ENCODE assay signal across 13 mouse cellular contexts in genomic region chr4:84669650-84670049, GRCm38 (mm10). TPM values are rescaled to one million over a fixed set of nuclear protein-coding genes. Genes with fewer than 3 reads are reported as not detected.
DNase-seq lines count a peak whose midpoint lies in the region; ATAC-seq and TF ChIP-seq lines count a peak whose summit lies in the region.
"Had no signal": no experiment of that assay in that cellular context is flagged by ENCODE, and none has a peak within 500 bp of the region (broad histone marks: within the 10 kb centered on the region; RNA-seq: fewer than 3 reads in every experiment).

No protein-coding gene starts in this region.

- H3K4me1 ChIP-seq in neural tube, embryonic 12.5 days, result peaks cover 15% of the 10 kb centered on the region; the same call in 1 of the 2 replicates
- H3K4me1 ChIP-seq in neural tube, embryonic 15.5 days, result peaks cover 13% of the 10 kb centered on the region
- H3K4me1 ChIP-seq in intestine, embryonic 16.5 days (ENCODE audit: control insufficient read depth, insufficient read depth, low read length), result no peaks in the 10 kb centered on the region; the same call in 1 of the 2 replicates
- no peaks in the 10 kb centered on the region for H3K4me1 ChIP-seq in stomach, embryonic 16.5 days (ENCODE audit: control insufficient read depth, insufficient read depth, low read length)

- H3K27me3 ChIP-seq in neural tube, embryonic 12.5 days (replicated peaks), result peaks cover 35% of the 10 kb centered on the region
- H3K27me3 ChIP-seq in neural tube, embryonic 15.5 days (replicated peaks), result peaks cover 26% of the 10 kb centered on the region
- peaks cover 3% of the 10 kb centered on the region; the same call in 1 of the 2 replicates for H3K27me3 ChIP-seq in intestine, embryonic 16.5 days (replicated peaks; ENCODE audit: control insufficient read depth, insufficient read depth, low read length)
- H3K27me3 ChIP-seq in stomach, embryonic 16.5 days (ENCODE audit: control insufficient read depth, insufficient read depth, low read length), result no peaks in the 10 kb centered on the region; the same call in 1 of the 2 replicates
- H3K27me3 ChIP-seq: Patski had no signal

- H3K9me3 ChIP-seq in neural tube, embryonic 12.5 days, result no peaks in the 10 kb centered on the region
- H3K9me3 ChIP-seq in neural tube, embryonic 15.5 days (replicated peaks), result no peaks in the 10 kb centered on the region
- no peaks in the 10 kb centered on the region for H3K9me3 ChIP-seq in intestine, embryonic 16.5 days (ENCODE audit: control insufficient read depth, low read length)
- H3K9me3 ChIP-seq in stomach, embryonic 16.5 days (replicated peaks; ENCODE audit: control insufficient read depth, low read length), result no peaks in the 10 kb centered on the region

- ATAC-seq in neural tube, embryonic 12.5 days (ENCODE audit: low FRiP score, low read depth), result no peak
- no peak for ATAC-seq in neural tube, embryonic 15.5 days (ENCODE audit: low FRiP score)
- no peak for ATAC-seq in intestine, embryonic 16.5 days
- 0 out of 2 replicates have a peak, but pooled peaks have one; percentile 12 for ATAC-seq in stomach, embryonic 16.5 days (ENCODE audit: insufficient read depth, low FRiP score)
- no peak for ATAC-seq in megakaryocyte progenitor cell, adult 5-6 weeks (replicated peaks; ENCODE audit: poor library complexity)
- ATAC-seq: Patski had no signal

- peak; percentile 25 for DNase-seq in gastrocnemius, adult 2 months
- no peak for DNase-seq in gastrocnemius, adult 8-10 months (ENCODE audit: low spot score in 2 of 2)
- DNase-seq in cerebellum, adult 11-12 months, result no peak
- DNase-seq: cerebellum, postnatal 14 days had no signal

- H3K27ac ChIP-seq in gastrocnemius, adult 2 months, result 0 out of 2 replicates have a peak overlapping the region, but pooled peaks have one; percentile 1
- H3K27ac ChIP-seq in neural tube, embryonic 12.5 days, result no peak overlapping the region
- H3K27ac ChIP-seq in neural tube, embryonic 15.5 days (replicated peaks), result no peak overlapping the region
- peak overlapping the region; percentile 6; the same call in 1 of the 2 replicates for H3K27ac ChIP-seq in intestine, embryonic 16.5 days (ENCODE audit: low read length)
- peak overlapping the region; percentile 2 for H3K27ac ChIP-seq in stomach, embryonic 16.5 days (ENCODE audit: low read length)
- H3K27ac ChIP-seq: kidney, postnatal 0 days had no signal

- H3K4me3 ChIP-seq in gastrocnemius, adult 2 months, result no peak overlapping the region
- H3K4me3 ChIP-seq in neural tube, embryonic 12.5 days, result no peak overlapping the region
- no peak overlapping the region for H3K4me3 ChIP-seq in neural tube, embryonic 15.5 days (replicated peaks)
- no peak overlapping the region for H3K4me3 ChIP-seq in intestine, embryonic 16.5 days (ENCODE audit: low read length)
- H3K4me3 ChIP-seq in stomach, embryonic 16.5 days (replicated peaks; ENCODE audit: low read length), result no peak overlapping the region
- H3K4me3 ChIP-seq: erythroblast, embryonic 14.5 days had no signal

- H3K9ac ChIP-seq in neural tube, embryonic 12.5 days, result no peak overlapping the region
- no peak overlapping the region for H3K9ac ChIP-seq in neural tube, embryonic 15.5 days (replicated peaks)
- no peak overlapping the region for H3K9ac ChIP-seq in intestine, embryonic 16.5 days (ENCODE audit: low read depth, low read length)
- H3K9ac ChIP-seq in stomach, embryonic 16.5 days (ENCODE audit: low read length), result no peak overlapping the region

- peak overlapping the region; percentile 18; the same call in 1 of the 2 replicates for H3K4me2 ChIP-seq in neural tube, embryonic 12.5 days (replicated peaks)
- no peak overlapping the region for H3K4me2 ChIP-seq in neural tube, embryonic 15.5 days
- no peak overlapping the region for H3K4me2 ChIP-seq in intestine, embryonic 16.5 days (ENCODE audit: low read depth, low read length)
- H3K4me2 ChIP-seq in stomach, embryonic 16.5 days (ENCODE audit: low read depth, low read length), result no peak overlapping the region
- H3K4me2 ChIP-seq: heart, embryonic 11.5 days had no signal

- WGBS in neural tube, embryonic 12.5 days, result 43% methylated on average over 5 of the region's 5 CpGs
- WGBS in neural tube, embryonic 15.5 days, result 39% methylated on average over 5 of the region's 5 CpGs
- 43% methylated on average over 5 of the region's 5 CpGs for WGBS in intestine, embryonic 16.5 days
- 50% methylated on average over 5 of the region's 5 CpGs for WGBS in stomach, embryonic 16.5 days

- intact Hi-C loops in gastrocnemius, adult 2 months (cut with DNase I), result loop anchor here (10.0 kb wide), 1 partner anchor 605 kb away; no protein-coding TSS in a partner anchor

- no peak for TF ChIP-seq CTCF in gastrocnemius, adult 2 months (IDR thresholded peaks at IDR 0.05)

- H3K36me3 ChIP-seq in neural tube, embryonic 12.5 days, result no peaks in the 10 kb centered on the region
- no peaks in the 10 kb centered on the region for H3K36me3 ChIP-seq in neural tube, embryonic 15.5 days
- no peaks in the 10 kb centered on the region for H3K36me3 ChIP-seq in intestine, embryonic 16.5 days (ENCODE audit: control insufficient read depth, insufficient read depth, low read length)
- H3K36me3 ChIP-seq in stomach, embryonic 16.5 days (ENCODE audit: control insufficient read depth, insufficient read depth, low read length), result no peaks in the 10 kb centered on the region

RNA-seq across cellular contexts. Expression of gene Bnc2, which starts 5.4 kb away (rescaled TPM):
- 1 to 10 TPM; 2.8 to 8.7 TPM for total RNA-seq in gastrocnemius, adult 2 months (2021)
- 10 to 100 TPM in 2 of 4 experiments, 1 to 10 TPM in 2; 6.2 to 17.1 (median 8.5) TPM for total RNA-seq in gastrocnemius, adult 8-10 months (2022)
- 9.6 and 12.2 TPM in 2 replicates for polyA plus RNA-seq in neural tube, embryonic 12.5 days (2016; fragmentation: Nextera tagmentation; extraction: Ambion mirVana)
- polyA plus RNA-seq in neural tube, embryonic 15.5 days (2015; fragmentation: Nextera tagmentation; extraction: Ambion mirVana), result 14.2 and 16.2 TPM in 2 replicates
- polyA plus RNA-seq in intestine, embryonic 16.5 days (2015; fragmentation: Nextera tagmentation; extraction: Ambion mirVana), result 8.9 and 10.4 TPM in 2 replicates
- 17.2 and 18.5 TPM in 2 replicates for polyA plus RNA-seq in stomach, embryonic 16.5 days (2015; fragmentation: Nextera tagmentation; extraction: Ambion mirVana)
- not detected in 2 replicates for total RNA-seq in megakaryocyte progenitor cell, adult 5-6 weeks (2015)
- total RNA-seq in megakaryocyte progenitor cell, adult 5-6 weeks (2017), result not detected in 2 replicates
- polyA plus RNA-seq: erythroblast, embryonic 14.5 days had no signal

Comparison
In these comparisons a context has a peak if more than half of its experiments do, and no peak if none do; other contexts are left out.
1. H3K27ac ChIP-seq: peak in gastrocnemius, adult 2 months (single experiment), intestine, embryonic 16.5 days (single experiment) and stomach, embryonic 16.5 days (single experiment); none in neural tube, embryonic 12.5 days (single experiment) and neural tube, embryonic 15.5 days (single experiment).